Mouse (Mus musculus) CH12.LX (cell line): Measurements from ENCODE around the gene Rftn2. TPM values are rescaled to one million over a fixed set of nuclear protein-coding genes. Genes with fewer than 3 reads are reported as not detected.
A peak's percentile ranks its signal among the peaks of the same experiment; 100 is the strongest.

ENCODE experiments used
- DNase-seq: peaks from one replicate; pipeline ENCODE4 v3.0.0-alpha.2; 2013; ENCODE audit errors: extremely low read depth
- H3K27ac ChIP-seq: 2 replicates; pipeline ENCODE4 v1.5.1; 2012; ENCODE audit warnings: low read depth, mild to moderate bottlenecking, control low read depth, moderate library complexity; ENCODE audit not compliant: insufficient read depth
- H3K27me3 ChIP-seq: replicated peaks from 2 replicates; pipeline ENCODE3; 2012; ENCODE audit warnings: inconsistent platforms
- H3K36me3 ChIP-seq, 2 experiments: replicated peaks in 1 of 2; 2 replicates each; pipeline versions ENCODE3 to v1.6.1; 2012; ENCODE audit warnings: inconsistent platforms in 1 of 2, low read length in 1 of 2, mild to moderate bottlenecking in 1 of 2, mixed read lengths in 1 of 2, moderate library complexity in 1 of 2; ENCODE audit not compliant: control insufficient read depth in 1 of 2, insufficient read depth in 1 of 2
- H3K4me1 ChIP-seq, 2 experiments: 2 replicates each; pipeline ENCODE4 v1.6.1; 2012; ENCODE audit warnings: inconsistent platforms in 1 of 2, moderate library complexity in 1 of 2; ENCODE audit not compliant: insufficient read depth in 2 of 2, control insufficient read depth in 1 of 2
- H3K4me2 ChIP-seq: 2 replicates; pipeline ENCODE4 v1.6.1; 2012; ENCODE audit warnings: low read depth, mild to moderate bottlenecking, control low read depth; ENCODE audit not compliant: poor library complexity, insufficient read depth, severe bottlenecking
- H3K4me3 ChIP-seq, 3 experiments: fragments of 150-350 bp in 1 of 3; sonication (generic) in 1 of 3; replicated peaks in 1 of 3; 2 replicates each; pipeline versions ENCODE3 to v1.5.1; 2011 to 2012; ENCODE audit warnings: low read depth in 2 of 3, low read length in 2 of 3, mild to moderate bottlenecking in 2 of 3, moderate library complexity in 2 of 3, control low read depth in 1 of 3, improper control_type of control experiment in 1 of 3, inconsistent platforms in 1 of 3, mixed read lengths in 1 of 3; ENCODE audit not compliant: poor library complexity in 1 of 3
- H3K79me2 ChIP-seq: replicated peaks from 2 replicates; pipeline ENCODE4 v1.6.1; 2012; ENCODE audit warnings: mild to moderate bottlenecking, moderate library complexity; ENCODE audit not compliant: control insufficient read depth, poor library complexity, insufficient read depth, severe bottlenecking; ENCODE audit errors: extremely low read depth
- H3K9ac ChIP-seq: 2 replicates; pipeline ENCODE4 v1.6.1; 2012; ENCODE audit warnings: low read depth, mild to moderate bottlenecking, control low read depth, moderate library complexity; ENCODE audit not compliant: insufficient read depth
- H3K9me3 ChIP-seq: replicated peaks from 2 replicates; pipeline ENCODE3; 2012; ENCODE audit warnings: low read length, inconsistent platforms, mixed read lengths
- BHLHE40 ChIP-seq: IDR thresholded peaks from 2 replicates; pipeline ENCODE4 v1.6.1; 2011; ENCODE audit warnings: mild to moderate bottlenecking, low read depth, low read length, improper control_type of control experiment
- GABPA ChIP-seq: IDR thresholded peaks from 2 replicates; pipeline ENCODE4 v1.6.1; 2012; ENCODE audit warnings: low read depth, low read length, improper control_type of control experiment, inconsistent platforms; ENCODE audit not compliant: insufficient replicate concordance
- IRF4 ChIP-seq: IDR thresholded peaks from 2 replicates; pipeline ENCODE4 v1.6.1; 2014; ENCODE audit warnings: low read depth, mild to moderate bottlenecking, inconsistent platforms, low read length, improper control_type of control experiment
- MAFK ChIP-seq: IDR thresholded peaks from 2 replicates; pipeline ENCODE4 v1.6.1; 2011; ENCODE audit warnings: low read length, improper control_type of control experiment; ENCODE audit not compliant: insufficient replicate concordance
- MAX ChIP-seq: IDR thresholded peaks from 2 replicates; pipeline ENCODE4 v1.6.1; 2011; ENCODE audit warnings: low read length, improper control_type of control experiment
- MAZ ChIP-seq: IDR thresholded peaks from 2 replicates; pipeline ENCODE4 v1.6.1; 2012; ENCODE audit warnings: low read depth, mild to moderate bottlenecking, inconsistent platforms, low read length, improper control_type of control experiment, moderate library complexity
- MEF2A ChIP-seq: IDR thresholded peaks from 2 replicates; pipeline ENCODE4 v1.6.1; 2014; ENCODE audit warnings: low read depth, mild to moderate bottlenecking, inconsistent platforms, low read length, improper control_type of control experiment, borderline replicate concordance
- MXI1 ChIP-seq: IDR thresholded peaks from 2 replicates; pipeline ENCODE4 v1.6.1; 2011; ENCODE audit warnings: mild to moderate bottlenecking, low read depth, low read length, improper control_type of control experiment
- MYC ChIP-seq: IDR thresholded peaks from 2 replicates; pipeline ENCODE4 v1.6.1; 2011; ENCODE audit warnings: low read depth, mild to moderate bottlenecking, improper control_type of control experiment, low read length
- NELFE ChIP-seq: IDR thresholded peaks from 2 replicates; pipeline ENCODE4 v1.6.1; 2011; ENCODE audit warnings: low read depth, low read length, improper control_type of control experiment
- NRF1 ChIP-seq: IDR thresholded peaks from 2 replicates; pipeline ENCODE4 v1.6.1; 2014; ENCODE audit warnings: low read depth, mild to moderate bottlenecking, inconsistent platforms, low read length, improper control_type of control experiment, moderate library complexity
- PAX5 ChIP-seq: IDR thresholded peaks from 2 replicates; pipeline ENCODE4 v1.6.1; 2012; ENCODE audit warnings: low read length, inconsistent platforms, mixed read lengths
- POLR2A ChIP-seq: IDR thresholded peaks from 2 replicates; pipeline ENCODE4 v1.6.1; 2011; ENCODE audit warnings: low read depth, mild to moderate bottlenecking, improper control_type of control experiment, low read length
- POLR2AphosphoS2 ChIP-seq: IDR thresholded peaks from 2 replicates; pipeline ENCODE4 v1.6.1; 2011; ENCODE audit warnings: low read depth, low read length, improper control_type of control experiment
- SIN3A ChIP-seq: IDR thresholded peaks from 2 replicates; pipeline ENCODE4 v1.6.1; 2012; ENCODE audit warnings: low read length, improper control_type of control experiment, inconsistent platforms
- SMC3 ChIP-seq: IDR thresholded peaks from 2 replicates; pipeline ENCODE4 v1.6.1; 2011; ENCODE audit warnings: low read depth, low read length, improper control_type of control experiment
- TBP ChIP-seq: conservative IDR thresholded peaks from 2 replicates; pipeline ENCODE4 v1.6.1; 2011; ENCODE audit warnings: low read depth, low read length, improper control_type of control experiment
- UBTF ChIP-seq: IDR thresholded peaks from 2 replicates; pipeline ENCODE4 v1.6.1; 2012; ENCODE audit warnings: low read depth, mild to moderate bottlenecking, inconsistent platforms, low read length, improper control_type of control experiment, moderate library complexity
- ZMIZ1 ChIP-seq: IDR thresholded peaks from 2 replicates; pipeline ENCODE4 v1.6.1; 2012; ENCODE audit warnings: low read depth, mild to moderate bottlenecking, inconsistent platforms, low read length, improper control_type of control experiment
- dilution Hi-C: fragments of 300-500 bp; cut with MboI; formaldehyde crosslinking; loops from 2 replicates; pipeline ENCODE4 v1.14.3; 2020; ENCODE audit warnings: low sequenced_read_pairs; ENCODE audit not compliant: extremely low pct_unique_long_range_greater_than_20kb, extremely low pct_ligation_motif_present
- in situ Hi-C: fragments of 300-500 bp; cut with MboI; formaldehyde crosslinking; loops from 3 replicates; pipeline ENCODE4 v1.14.3; 2019; ENCODE audit warnings: low sequenced_read_pairs, low pct_ligation_motif_present, low pct_unique_long_range_greater_than_20kb, mixed read lengths
- polyA plus RNA-seq: library from polyadenylated mRNA; unstranded; fragments of >175 nt; gene quantifications from 2 replicates; pipeline ENCODE4 v1.2.1, GENCODE M21; 2012; ENCODE audit warnings: low read depth; ENCODE audit not compliant: insufficient read length
- total RNA-seq, 2 experiments: library from RNA; depleted of rRNA; stranded (reverse); fragments of 300-350 nt in 1 of 2; fragments of >200 nt in 1 of 2; gene quantifications; 2 replicates each; pipeline ENCODE4 v1.2.3; 2012 to 2014

The Rftn2 gene
- total and polyA plus RNA-seq, 3 experiments, result 0.91 to 1.4 (median 1.1) TPM

GRCm38 (mm10) chr1:55133173-55133572 lies 93.4 kb downstream of the Rftn2 start:
- H3K4me1 ChIP-seq, result peaks cover 3 to 30% of the 10 kb centered on the region in 2 experiments
- dilution Hi-C loops (no loop called here), in situ Hi-C loops (no loop called here)

GRCm38 (mm10) chr1:55132308-55132707 lies 94.3 kb downstream of the Rftn2 start:
- H3K27me3 ChIP-seq, result no peaks in the 10 kb centered on the region
- H3K9me3 ChIP-seq, result no peaks in the 10 kb centered on the region
- no peak overlapping the region for H3K27ac ChIP-seq
- no peak for DNase-seq
- peak overlapping the region; percentile 61 to 98 (median 84) for H3K4me3 ChIP-seq
- peaks cover 3 to 30% of the 10 kb centered on the region in 2 experiments for H3K4me1 ChIP-seq
- in situ Hi-C loops, result no loop called here
- H3K9ac ChIP-seq, result peak overlapping the region; percentile 92
- peaks cover 45% of the 10 kb centered on the region for H3K79me2 ChIP-seq
- peak overlapping the region; percentile 99 for H3K4me2 ChIP-seq
- H3K36me3 ChIP-seq, result peaks cover 0 to 26% of the 10 kb centered on the region in 2 experiments
- dilution Hi-C loops, result no loop called here
- no peak for TF ChIP-seq POLR2AphosphoS2
- no peak for TF ChIP-seq MAFK
- TF ChIP-seq TBP, result no peak
- TF ChIP-seq NRF1, result no peak
- no peak for TF ChIP-seq PAX5

More at GRCm38 (mm10) chr1:55133173-55133572, 93.4 kb downstream of the Rftn2 start:
- Histone ChIP-seq H3K4me2 (no peak overlapping the region), H3K36me3 (peaks cover 0 to 30% of the 10 kb centered on the region in 2 experiments), H3K27me3 (no peaks in the 10 kb centered on the region), H3K4me3 (no peak overlapping the region), H3K9me3 (no peaks in the 10 kb centered on the region), H3K27ac (no peak overlapping the region), H3K9ac (no peak overlapping the region), H3K79me2 (peaks cover 50% of the 10 kb centered on the region)
- DNase-seq, result no peak
- no peak for TF ChIP-seq MAZ
- TF ChIP-seq MYC, result no peak
- TF ChIP-seq SMC3, result no peak
- no peak for TF ChIP-seq POLR2A
- no peak for TF ChIP-seq GABPA
- no peak for TF ChIP-seq BHLHE40

GRCm38 (mm10) chr1:55131424-55132014 lies 95.1 kb downstream of the Rftn2 start:
- peaks cover 43% of the 10 kb centered on the region for H3K79me2 ChIP-seq
- no peaks in the 10 kb centered on the region for H3K27me3 ChIP-seq
- H3K4me3 ChIP-seq, result peak overlapping the region; percentile 61 to 98 (median 84)
- H3K4me2 ChIP-seq, result peak overlapping the region; percentile 99
- H3K4me1 ChIP-seq, result peaks cover 3 to 30% of the 10 kb centered on the region in 2 experiments
- no peaks in the 10 kb centered on the region for H3K9me3 ChIP-seq
- peak overlapping the region; percentile 81 for H3K27ac ChIP-seq
- in situ Hi-C loops, result no loop called here
- dilution Hi-C loops, result no loop called here
- 0 out of 2 replicates have a peak, but pooled peaks have one; percentile 54 for TF ChIP-seq MAX
- TF ChIP-seq ZMIZ1, result no peak
- TF ChIP-seq MYC, result no peak
- TF ChIP-seq MXI1, result peak; percentile 50
- peak; percentile 63 for TF ChIP-seq SIN3A
- TF ChIP-seq UBTF, result peak; percentile 67; the same call in 1 of the 2 replicates
- TF ChIP-seq IRF4, result 0 out of 2 replicates have a peak, but pooled peaks have one; percentile 11
- 0 out of 2 replicates have a peak, but pooled peaks have one; percentile 28 for TF ChIP-seq MEF2A
- 0 out of 2 replicates have a peak, but pooled peaks have one; percentile 2 for TF ChIP-seq NELFE
- H3K36me3 ChIP-seq, result peaks cover 0 to 25% of the 10 kb centered on the region in 2 experiments
- peak; percentile 63 for DNase-seq
- H3K9ac ChIP-seq, result peak overlapping the region; percentile 92
